Mouse (Mus musculus): ENCODE measurements around the gene Crxos.

The Crxos gene

GRCm38 (mm10) chr7:15921796-15922195 is 39.4 kb downstream of the Crxos start:
- no peak for DNase-seq (ENCODE audit: low spot score in 2 of 2)

GRCm38 (mm10) chr7:15922220-15922773 is 39.9 kb downstream of the Crxos start, which contains the start of gene Selenow:
Gene Selenow, minus strand, starts transcription at chr7:15922402.
- peak; percentile 87 to 92 for DNase-seq (ENCODE audit: low spot score in 2 of 2)

GRCm38 (mm10) chr7:15929910-15930309 is 47.5 kb downstream of the Crxos start:
- DNase-seq (ENCODE audit: low spot score in 2 of 2), result no peak

GRCm38 (mm10) chr7:15930543-15930942 is 48.1 kb downstream of the Crxos start:
- no peak for DNase-seq (ENCODE audit: low spot score in 2 of 2)

GRCm38 (mm10) chr7:15931635-15932034 is 49.2 kb downstream of the Crxos start:
- DNase-seq (ENCODE audit: low spot score in 2 of 2), result no peak

- DNase-seq (ENCODE audit: low spot score in 2 of 2), result no peak
Observed at GRCm38 (mm10) chr7:15933437-15934359, 51.3 kb downstream of the Crxos start.

- DNase-seq (ENCODE audit: low spot score in 2 of 2), result no peak
Observed at GRCm38 (mm10) chr7:15937491-15937890, 55.1 kb downstream of the Crxos start.

GRCm38 (mm10) chr7:15938621-15939020 is 56.2 kb downstream of the Crxos start:
- no peak for DNase-seq (ENCODE audit: low spot score in 2 of 2)

GRCm38 (mm10) chr7:15944311-15944710 is 61.9 kb downstream of the Crxos start:
- DNase-seq (ENCODE audit: low spot score in 2 of 2), result no peak

- DNase-seq (ENCODE audit: low spot score in 2 of 2), result no peak
Observed at GRCm38 (mm10) chr7:15945211-15945610, 62.8 kb downstream of the Crxos start.

- peak; percentile 92 to 94 for DNase-seq (ENCODE audit: low spot score in 2 of 2)
Observed at GRCm38 (mm10) chr7:15945721-15946536, 63.5 kb downstream of the Crxos start, which contains the start of gene Nop53. Gene Nop53, minus strand, starts transcription at chr7:15946074.

- no peak for DNase-seq (ENCODE audit: low spot score in 2 of 2)
Observed at GRCm38 (mm10) chr7:15947653-15948260, 65.3 kb downstream of the Crxos start.

- peak; percentile 51 to 65 for DNase-seq (ENCODE audit: low spot score in 2 of 2)
Observed at GRCm38 (mm10) chr7:15948381-15948941, 66.0 kb downstream of the Crxos start.

GRCm38 (mm10) chr7:15949216-15949790 is 66.9 kb downstream of the Crxos start:
- DNase-seq (ENCODE audit: low spot score in 2 of 2), result no peak

GRCm38 (mm10) chr7:15950008-15950407 is 67.6 kb downstream of the Crxos start:
- no peak for DNase-seq (ENCODE audit: low spot score in 2 of 2)

GRCm38 (mm10) chr7:15952416-15952815 is 70.0 kb downstream of the Crxos start:
- DNase-seq (ENCODE audit: low spot score in 2 of 2), result no peak
